ENCODE assay signal across 13 mouse cellular contexts in genomic region chr10:25652742-25653563, GRCm38 (mm10).
DNase-seq lines count a peak whose midpoint lies in the region; ATAC-seq and TF ChIP-seq lines count a peak whose summit lies in the region.
"Had no signal": no experiment of that assay in that cellular context is flagged by ENCODE, and none has a peak within 500 bp of the region (broad histone marks: within the 10 kb centered on the region; RNA-seq: fewer than 3 reads in every experiment).

No protein-coding gene starts in this region.

- no peak for TF ChIP-seq CTCF in gastrocnemius, adult 2 months (IDR thresholded peaks at IDR 0.05)
- TF ChIP-seq CTCF in liver, adult 2 months (IDR thresholded peaks at IDR 0.05; ENCODE audit: low read depth, low read length), result no peak

- ATAC-seq in neural tube, embryonic 14.5 days (ENCODE audit: low read depth), result peak; percentile 54; the same call in 1 of the 2 replicates

- intact Hi-C loops in gastrocnemius, adult 2 months (cut with DNase I), result no loop called here
- intact Hi-C loops in gastrocnemius, postnatal 14 days (cut with DNase I; ENCODE audit: low total_unique reads), result no loop called here
- intact Hi-C loops in left cerebral cortex, postnatal 10 days (cut with DNase I), result no loop called here

- no peaks in the 10 kb centered on the region for H3K27me3 ChIP-seq in liver, adult 2 months (ENCODE audit: control insufficient read depth, insufficient read depth, low read length)
- no peaks in the 10 kb centered on the region for H3K27me3 ChIP-seq in neural tube, embryonic 14.5 days (ENCODE audit: control insufficient read depth, insufficient read depth, low read length)
- H3K27me3 ChIP-seq: liver, embryonic 13.5 days; midbrain, embryonic 12.5 days; neural tube, embryonic 12.5 days had no signal

- H3K36me3 ChIP-seq in liver, adult 2 months (ENCODE audit: control insufficient read depth, insufficient read depth, low read length), result no peaks in the 10 kb centered on the region
- H3K36me3 ChIP-seq in neural tube, embryonic 14.5 days (ENCODE audit: control insufficient read depth, insufficient read depth, low read length), result no peaks in the 10 kb centered on the region
- H3K36me3 ChIP-seq: liver, embryonic 13.5 days; midbrain, embryonic 12.5 days; neural tube, embryonic 12.5 days had no signal

- no peaks in the 10 kb centered on the region for H3K9me3 ChIP-seq in neural tube, embryonic 14.5 days (ENCODE audit: control insufficient read depth, low read length)
- H3K9me3 ChIP-seq: liver, embryonic 13.5 days; midbrain, embryonic 12.5 days; neural tube, embryonic 12.5 days had no signal

- TF ChIP-seq POLR2A in liver, adult 2 months (IDR thresholded peaks at IDR 0.05; ENCODE audit: extremely low read depth, insufficient read depth, low read length), result no peak

- no peaks in the 10 kb centered on the region for H3K4me1 ChIP-seq in liver, adult 2 months (ENCODE audit: control insufficient read depth, insufficient read depth, low read length)
- no peaks in the 10 kb centered on the region for H3K4me1 ChIP-seq in neural tube, embryonic 14.5 days (ENCODE audit: control insufficient read depth, insufficient read depth, low read length)
- H3K4me1 ChIP-seq: liver, embryonic 13.5 days; midbrain, embryonic 12.5 days; neural tube, embryonic 12.5 days had no signal

- 0 out of 2 replicates have a peak overlapping the region, but pooled peaks have one; percentile 20 for H3K27ac ChIP-seq in gastrocnemius, adult 2 months
- H3K27ac ChIP-seq in liver, adult 2 months (replicated peaks; ENCODE audit: insufficient read depth, low read depth, low read length), result no peak overlapping the region
- H3K27ac ChIP-seq in neural tube, embryonic 14.5 days (ENCODE audit: low read depth, low read length), result no peak overlapping the region
- H3K27ac ChIP-seq: liver, embryonic 13.5 days; midbrain, embryonic 12.5 days; neural tube, embryonic 12.5 days had no signal

- no peaks in the 10 kb centered on the region for H3K79me2 ChIP-seq in liver, adult 2 months (ENCODE audit: control insufficient read depth, insufficient read depth, low read length)

- H3K4me3 ChIP-seq in gastrocnemius, adult 2 months, result peak overlapping the region; percentile 29
- no peak overlapping the region for H3K4me3 ChIP-seq in liver, adult 2 months (ENCODE audit: insufficient read depth, low read depth, low read length)
- H3K4me3 ChIP-seq in neural tube, embryonic 14.5 days (ENCODE audit: low read depth, low read length), result no peak overlapping the region
- H3K4me3 ChIP-seq: liver, embryonic 13.5 days; midbrain, embryonic 12.5 days; neural tube, embryonic 12.5 days had no signal

- WGBS in liver, adult 2 months, result 86% methylated on average over 16 of the region's 16 CpGs
- 63% methylated on average over 16 of the region's 16 CpGs for WGBS in neural tube, embryonic 14.5 days

- DNase-seq in gastrocnemius, adult 2 months, result no peak
- DNase-seq in gastrocnemius, postnatal 14 days, result no peak
- DNase-seq in liver, adult 2 months (ENCODE audit: extremely low read depth, low read depth, low spot score), result peak; percentile 3
- DNase-seq in liver, result no peak
- DNase-seq in heart, adult 9 months (ENCODE audit: low spot score in 2 of 2), result peak; percentile 4 to 7
- DNase-seq in left cerebral cortex, adult 11 months (ENCODE audit: low spot score), result no peak
- DNase-seq in left cerebral cortex, postnatal 10 days (ENCODE audit: extremely low spot score in 1 of 2, low spot score in 2 of 2), result no peak
- DNase-seq: adrenal gland, postnatal 14 days; kidney, adult 18-20 months; liver, embryonic 13.5 days had no signal

- no peak overlapping the region for H3K4me2 ChIP-seq in neural tube, embryonic 14.5 days (ENCODE audit: low read depth, low read length)
- H3K4me2 ChIP-seq: liver, embryonic 13.5 days; midbrain, embryonic 12.5 days; neural tube, embryonic 12.5 days had no signal

- H3K9ac ChIP-seq in liver, adult 2 months (ENCODE audit: low read depth, low read length), result no peak overlapping the region
- no peak overlapping the region for H3K9ac ChIP-seq in neural tube, embryonic 14.5 days (replicated peaks; ENCODE audit: low read depth, low read length)
- H3K9ac ChIP-seq: liver, embryonic 13.5 days; midbrain, embryonic 12.5 days; neural tube, embryonic 12.5 days had no signal

Comparison
In these comparisons a context has a peak if more than half of its experiments do, and no peak if none do; other contexts are left out.
1. DNase-seq: peak in liver, adult 2 months (single experiment) and heart, adult 9 months (2 of 2); none in gastrocnemius, adult 2 months (single experiment), gastrocnemius, postnatal 14 days (single experiment), liver (single experiment), left cerebral cortex, adult 11 months (single experiment) and left cerebral cortex, postnatal 10 days (0 of 2).